Mouse (Mus musculus) heart, adult 8-10 months (tissue): ENCODE measurements around the gene Adamtsl1. TPM values are rescaled to one million over a fixed set of nuclear protein-coding genes. Genes with fewer than 3 reads are reported as not detected.

ENCODE experiments used
- DNase-seq: peaks from one replicate; pipeline ENCODE4 v3.0.0; 2022; ENCODE audit warnings: low spot score
- total RNA-seq, 4 experiments: library from RNA; stranded (reverse); gene quantifications; 2 replicates each; pipeline ENCODE4 v1.2.4; 2022

Adamtsl1 gene
- total RNA-seq, 4 experiments from 2014 or later: 2.0 to 2.9 (median 2.3) TPM

DNA sequence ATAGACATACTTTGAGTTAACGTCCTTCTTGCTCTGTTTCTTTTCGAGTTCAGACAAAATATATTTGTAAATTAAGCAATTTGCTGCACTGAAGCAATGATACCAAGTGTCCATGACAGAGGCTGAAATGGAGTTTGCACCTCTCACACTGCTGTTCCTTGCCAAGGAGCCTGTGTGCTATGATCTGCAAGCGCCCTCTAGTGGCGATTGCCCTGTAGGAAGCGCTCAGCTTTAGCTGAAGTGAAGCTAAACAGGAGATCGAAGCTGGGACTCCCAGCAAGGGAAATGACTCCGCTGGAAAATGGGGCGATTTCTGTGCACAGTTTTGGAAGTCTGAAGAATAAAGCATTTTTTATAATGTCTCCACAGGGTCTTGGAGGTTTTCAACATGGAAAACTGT, 287.8 kb downstream of the Adamtsl1 start:
- peak; percentile 36 for DNase-seq

DNA sequence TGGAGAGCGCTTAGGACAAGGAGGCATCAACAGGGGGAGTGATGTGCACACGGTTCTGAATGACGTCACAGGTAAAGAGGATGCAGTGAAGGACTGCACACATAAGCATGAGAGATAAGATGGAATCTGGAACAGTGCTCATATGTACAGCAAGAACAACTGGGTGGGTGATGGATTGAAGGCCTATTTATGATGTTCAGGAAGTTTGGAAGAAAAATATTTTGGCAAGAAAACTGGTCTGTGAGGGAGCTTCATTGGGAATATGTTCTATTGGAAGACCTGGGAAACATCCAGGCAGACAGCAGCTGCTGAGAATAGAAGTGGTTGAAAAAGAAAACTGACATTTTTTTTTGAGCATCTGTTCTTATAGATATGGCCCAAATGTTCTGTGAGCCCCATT, 300.4 kb downstream of the Adamtsl1 start:
- no peak for DNase-seq

DNA sequence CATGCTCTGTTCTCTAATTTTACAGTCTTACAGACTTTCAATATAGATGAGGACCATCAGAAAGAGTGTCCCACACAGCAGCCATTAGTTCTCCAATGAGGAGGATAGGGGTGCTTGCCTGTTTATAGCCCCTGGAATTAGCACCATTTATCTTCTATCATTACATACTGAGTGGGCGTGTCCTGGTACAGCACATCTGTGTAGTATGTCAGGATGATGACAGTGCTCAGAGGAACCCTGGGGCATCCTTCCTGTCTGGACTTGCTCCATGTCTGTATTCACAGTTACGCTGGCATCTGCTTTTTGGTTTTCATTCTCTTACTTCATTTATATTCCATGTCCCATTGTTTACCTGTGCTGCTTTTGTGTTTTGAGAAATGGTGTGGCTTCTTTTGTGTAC, 304.5 kb downstream of the Adamtsl1 start:
- DNase-seq: no peak

DNA sequence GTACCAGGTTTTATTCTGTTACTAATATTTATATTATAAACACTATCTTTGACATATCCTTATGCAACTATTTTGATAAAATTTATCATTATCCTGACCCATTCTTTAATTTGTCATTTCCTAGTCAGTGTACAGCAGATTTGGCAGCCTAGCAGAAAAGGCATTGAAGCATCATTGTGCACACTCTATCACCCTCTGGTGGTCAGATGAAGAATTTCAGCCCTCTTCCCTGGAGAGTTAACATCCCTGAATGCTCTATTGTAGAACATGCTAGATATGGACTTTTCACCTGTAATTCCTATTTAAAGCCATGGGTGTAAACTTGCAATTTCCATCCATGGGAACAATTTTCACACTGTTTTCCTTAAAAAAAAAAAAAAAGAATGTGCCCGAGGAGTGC, 305.2 kb downstream of the Adamtsl1 start:
- peak; percentile 21 for DNase-seq

- no peak for DNase-seq
Measured at GRCm38 (mm10) chr4:85819921-85820320, 305.9 kb downstream of the Adamtsl1 start.

DNA sequence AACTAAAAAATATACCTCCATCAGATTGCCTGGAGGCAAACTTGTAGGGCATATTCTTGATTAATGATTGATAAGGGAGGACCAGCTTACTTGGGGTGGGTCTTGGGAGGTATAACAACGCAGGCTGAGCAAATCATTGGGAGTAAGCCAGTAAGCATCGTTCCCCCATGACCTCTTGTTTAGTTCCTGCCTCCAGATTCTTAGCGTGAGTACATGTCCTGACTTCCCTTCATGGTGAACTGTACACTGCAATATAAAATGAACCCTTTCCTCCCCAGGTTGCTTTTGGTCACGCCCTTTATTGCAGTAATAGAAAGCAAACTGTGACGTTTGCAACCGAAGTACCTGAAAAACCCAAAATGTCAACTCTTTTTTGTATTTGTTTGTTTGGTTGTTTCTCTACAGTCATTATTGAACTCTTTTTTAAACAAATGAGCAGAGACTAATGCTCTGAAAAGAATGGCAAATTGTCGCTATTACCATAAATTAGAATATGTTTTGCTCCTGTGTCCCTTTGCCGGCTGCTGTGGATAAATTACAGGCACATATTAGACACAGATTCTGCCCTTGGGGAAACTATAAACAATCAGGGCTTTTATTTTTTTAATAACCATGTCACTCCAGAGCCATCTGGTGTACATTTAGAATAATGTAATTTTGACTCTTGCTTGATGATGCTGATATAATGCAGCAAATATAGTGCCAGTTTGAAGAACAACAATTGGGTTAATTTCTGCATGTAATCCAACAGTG, 310.2 kb downstream of the Adamtsl1 start:
- no peak for DNase-seq

- DNase-seq: no peak
Measured at GRCm38 (mm10) chr4:85824705-85825085, 310.7 kb downstream of the Adamtsl1 start.

- no peak for DNase-seq
Measured at GRCm38 (mm10) chr4:85837058-85837457, 323.1 kb downstream of the Adamtsl1 start.

- no peak for DNase-seq
Measured at GRCm38 (mm10) chr4:85837532-85837965, 323.6 kb downstream of the Adamtsl1 start.

GRCm38 (mm10) chr4:85838031-85838430, 324.1 kb downstream of the Adamtsl1 start:
- no peak for DNase-seq

DNA sequence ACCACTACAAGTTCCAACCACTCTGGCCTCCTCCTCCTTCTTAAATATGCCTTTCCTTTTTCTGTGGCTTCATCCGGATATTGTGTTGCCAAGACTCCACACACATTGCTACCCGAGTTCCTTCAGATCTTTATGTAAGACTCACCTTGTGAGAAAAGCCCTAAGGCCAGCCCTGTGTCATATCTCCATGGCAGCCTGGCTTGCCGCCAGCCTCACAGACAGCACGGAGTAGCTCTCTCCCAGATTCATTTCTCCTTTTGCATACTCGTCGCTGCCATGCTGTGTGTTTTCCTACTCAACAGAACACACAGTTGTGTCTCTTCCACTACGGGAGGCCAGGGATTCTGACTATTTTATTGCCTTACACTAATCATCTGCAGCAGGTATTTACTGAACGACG, 328.1 kb downstream of the Adamtsl1 start:
- no peak for DNase-seq

DNA sequence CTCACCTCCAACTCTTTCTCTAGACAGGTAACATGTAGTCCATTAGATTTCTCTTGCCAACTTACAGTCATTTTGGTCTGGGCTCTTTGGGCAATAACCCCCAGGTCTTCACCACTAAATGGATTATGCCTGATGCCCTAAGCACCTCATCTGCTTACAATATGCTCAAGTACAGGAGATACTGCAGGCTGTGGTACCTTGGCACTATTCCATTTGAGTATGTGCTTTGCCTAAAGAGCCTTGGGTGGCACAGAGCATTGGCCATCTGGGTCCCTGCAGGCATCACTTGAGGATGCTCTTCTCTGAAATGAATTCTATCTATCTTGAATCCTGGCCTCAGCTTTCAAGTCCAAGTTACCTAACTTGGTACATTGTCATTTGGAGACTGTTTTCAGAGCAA, 330.4 kb downstream of the Adamtsl1 start:
- DNase-seq: no peak

GRCm38 (mm10) chr4:85845931-85846330, 332.0 kb downstream of the Adamtsl1 start:
- no peak for DNase-seq

GRCm38 (mm10) chr4:85853401-85853800, 339.4 kb downstream of the Adamtsl1 start:
- no peak for DNase-seq

DNA sequence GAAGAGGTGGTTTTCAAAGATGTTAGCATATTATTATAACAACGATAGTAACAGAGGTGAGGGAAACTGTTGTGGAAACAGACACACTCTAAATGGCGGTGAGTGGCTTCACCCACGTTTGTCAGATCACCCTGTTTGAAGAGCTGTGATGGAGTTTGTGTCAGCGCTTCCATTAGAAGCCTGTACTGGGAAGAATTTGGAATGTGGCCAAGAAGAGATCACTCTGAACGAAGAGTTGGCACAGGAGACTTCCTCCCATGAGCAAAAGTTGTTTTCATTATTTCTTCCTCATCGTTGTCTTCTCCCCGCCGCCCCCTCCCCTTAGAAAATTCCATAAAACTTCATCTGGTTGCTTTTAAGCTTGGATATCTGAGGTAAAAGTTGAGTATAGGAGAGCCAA, 340.5 kb downstream of the Adamtsl1 start:
- no peak for DNase-seq

- no peak for DNase-seq
Measured at GRCm38 (mm10) chr4:85879376-85879775, 365.4 kb downstream of the Adamtsl1 start.

GRCm38 (mm10) chr4:85881318-85881717, 367.3 kb downstream of the Adamtsl1 start:
- DNase-seq: no peak

- no peak for DNase-seq
Measured at GRCm38 (mm10) chr4:85884031-85884430, 370.1 kb downstream of the Adamtsl1 start.

- no peak for DNase-seq
Measured at GRCm38 (mm10) chr4:85889877-85890598, 376.1 kb downstream of the Adamtsl1 start.

DNA sequence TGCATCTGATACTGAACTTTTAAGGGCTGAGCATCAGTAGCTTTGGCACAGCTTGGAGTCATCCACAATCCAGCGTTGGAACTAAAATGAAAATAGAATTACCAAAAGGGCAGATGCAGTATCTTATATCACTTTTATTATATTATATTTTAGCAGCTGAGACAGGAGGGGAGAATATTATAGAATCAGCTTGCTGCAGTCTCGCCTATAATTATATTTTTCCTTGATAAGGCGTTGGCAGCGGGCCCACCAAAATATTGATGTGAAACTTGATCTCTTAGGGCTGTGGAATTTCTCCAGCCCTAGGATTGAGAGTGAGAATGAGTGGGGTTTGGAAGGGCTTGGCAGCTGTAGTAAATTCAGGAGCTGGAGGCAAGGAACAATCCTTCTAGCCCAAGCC, 387.3 kb downstream of the Adamtsl1 start:
- no peak for DNase-seq

GRCm38 (mm10) chr4:85904217-85904616, 390.2 kb downstream of the Adamtsl1 start:
- DNase-seq: no peak

- DNase-seq: no peak
Measured at GRCm38 (mm10) chr4:85916034-85916433, 402.1 kb downstream of the Adamtsl1 start.

GRCm38 (mm10) chr4:85918366-85918765, 404.4 kb downstream of the Adamtsl1 start:
- no peak for DNase-seq
